Comparison of ENCODE assay signal across 7 mouse cellular contexts in the genomic region with DNA sequence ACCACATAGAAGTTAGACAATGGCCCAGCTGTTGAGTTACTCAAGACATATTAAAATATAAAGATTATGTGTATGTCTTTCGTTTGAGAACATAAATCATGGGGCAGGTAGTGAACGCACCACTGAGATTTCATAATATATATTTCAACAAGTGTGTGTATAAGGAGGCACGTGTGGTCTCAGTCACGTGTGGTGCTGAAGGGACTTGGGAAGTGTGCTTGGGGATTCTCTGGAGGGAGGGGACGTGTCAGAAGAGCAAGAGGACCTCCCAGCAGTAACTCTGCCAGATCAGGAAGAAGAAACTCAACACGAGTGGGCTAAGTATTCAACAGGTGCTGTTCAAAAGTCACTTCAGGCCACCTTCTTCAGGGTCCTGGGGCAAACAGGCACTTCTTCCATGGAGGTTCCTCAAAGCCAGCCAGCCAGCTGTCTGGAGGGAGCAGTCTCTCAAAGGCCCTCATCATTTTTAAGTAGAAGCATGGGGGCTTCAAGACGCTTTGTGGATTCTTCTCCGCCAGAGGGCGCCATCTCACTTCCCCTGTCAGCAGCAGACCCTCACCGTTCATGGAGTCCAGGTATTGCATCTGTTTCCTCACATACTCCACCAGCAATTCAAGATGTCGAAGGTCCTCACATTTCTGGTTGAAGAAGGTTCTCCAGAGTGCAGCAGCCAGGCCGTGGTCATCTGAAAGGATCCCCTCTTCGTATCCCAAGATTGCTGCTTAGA.
DNase-seq lines count a peak whose midpoint lies in the region; ATAC-seq and TF ChIP-seq lines count a peak whose summit lies in the region.

No protein-coding gene starts in this region.

- H3K4me3 ChIP-seq in kidney, postnatal 0 days (replicated peaks; ENCODE audit: low read depth, low read length): no peak overlapping the region
- no peak overlapping the region for H3K4me3 ChIP-seq in kidney, embryonic 16.5 days (ENCODE audit: low read length)

- H3K27me3 ChIP-seq in kidney, postnatal 0 days (ENCODE audit: insufficient read depth, low read length): no peaks in the 10 kb centered on the region
- no peaks in the 10 kb centered on the region for H3K27me3 ChIP-seq in kidney, embryonic 16.5 days (ENCODE audit: insufficient read depth, low read length)

- no peak overlapping the region for H3K27ac ChIP-seq in kidney, postnatal 0 days
- H3K27ac ChIP-seq in kidney, embryonic 16.5 days (ENCODE audit: low read length): no peak overlapping the region

- 54% methylated on average over 13 of the region's 13 CpGs for WGBS in kidney, postnatal 0 days
- 52% methylated on average over 13 of the region's 13 CpGs for WGBS in kidney, embryonic 16.5 days

- TF ChIP-seq CTCF in kidney, postnatal 0 days (IDR thresholded peaks at IDR 0.05; ENCODE audit: low read depth): peak; percentile 72

- no peaks in the 10 kb centered on the region for H3K36me3 ChIP-seq in kidney, postnatal 0 days (ENCODE audit: insufficient read depth, low read length)
- H3K36me3 ChIP-seq in kidney, embryonic 16.5 days (ENCODE audit: insufficient read depth, low read length): no peaks in the 10 kb centered on the region

- no peaks in the 10 kb centered on the region for H3K9me3 ChIP-seq in kidney, postnatal 0 days (replicated peaks; ENCODE audit: low read length)
- no peaks in the 10 kb centered on the region for H3K9me3 ChIP-seq in kidney, embryonic 16.5 days (ENCODE audit: low read length)

- H3K4me1 ChIP-seq in kidney, postnatal 0 days (replicated peaks; ENCODE audit: insufficient read depth, low read length): no peaks in the 10 kb centered on the region
- no peaks in the 10 kb centered on the region for H3K4me1 ChIP-seq in kidney, embryonic 16.5 days (ENCODE audit: insufficient read depth, low read length)

- H3K4me2 ChIP-seq in kidney, postnatal 0 days (ENCODE audit: low read length): no peak overlapping the region
- H3K4me2 ChIP-seq in kidney, embryonic 16.5 days (replicated peaks; ENCODE audit: low read depth, low read length): no peak overlapping the region

- H3K9ac ChIP-seq in kidney, postnatal 0 days (ENCODE audit: low read depth, low read length): no peak overlapping the region
- H3K9ac ChIP-seq in kidney, embryonic 16.5 days (replicated peaks; ENCODE audit: low read length): no peak overlapping the region

- no peak for ATAC-seq in kidney, postnatal 0 days (replicated peaks; ENCODE audit: low FRiP score, low read depth)
- ATAC-seq in kidney, embryonic 16.5 days (ENCODE audit: low FRiP score, low TSS enrichment): no peak
- ATAC-seq in megakaryocyte-erythroid progenitor cell, adult 5-6 weeks (replicated peaks; ENCODE audit: low FRiP score, low TSS enrichment, poor library complexity, severe bottlenecking): peak; percentile 74
- no peak for ATAC-seq in frontal cortex, adult (ENCODE audit: low TSS enrichment)

- DNase-seq in kidney, postnatal 0 days (ENCODE audit: low spot score): peak; percentile 63
- DNase-seq in ES-CJ7 (ENCODE audit: low read depth, low spot score) (peak; percentile 83), WW6 (ENCODE audit: low read depth, low spot score) (peak; percentile 59)
- peak; percentile 1 for DNase-seq in fibroblast of lung, adult 2 months (ENCODE audit: low read depth)

Comparison
In these comparisons a context has a peak if more than half of its experiments do, and no peak if none do; other contexts are left out.
1. DNase-seq: peak in every context shown above with its lines; median percentile 83 in ES-CJ7; 63 in kidney, postnatal 0 days; 59 in WW6; 1 in fibroblast of lung, adult 2 months.